In the genomic region with DNA sequence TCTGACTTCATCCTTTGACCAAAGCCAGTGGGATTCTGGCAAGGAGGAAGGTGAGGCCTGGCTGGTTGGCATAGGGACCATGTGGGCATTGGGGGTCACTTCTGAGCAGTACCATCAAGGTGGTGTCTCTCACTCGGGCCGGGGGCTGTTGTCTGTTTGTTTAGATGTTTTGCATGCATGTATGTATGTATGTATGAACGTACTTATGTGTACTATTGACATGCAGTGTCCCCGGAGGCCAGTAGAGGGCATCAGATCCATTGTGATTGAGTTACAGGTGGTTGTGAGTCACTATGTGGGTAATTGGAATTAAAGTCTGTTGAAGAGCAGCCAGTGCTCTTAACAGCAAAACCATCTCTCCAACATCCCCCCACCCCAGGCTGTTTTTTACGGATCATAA, we compare ENCODE assay signal across 8 mouse cellular contexts. TPM values are rescaled to one million over a fixed set of nuclear protein-coding genes. Genes with fewer than 3 reads are reported as not detected.
DNase-seq lines count a peak whose midpoint lies in the region; ATAC-seq lines count a peak whose summit lies in the region.

No protein-coding gene starts in this region.

- H3K27ac ChIP-seq in liver, embryonic 12.5 days: no peak overlapping the region
- H3K27ac ChIP-seq in embryonic facial prominence, embryonic 12.5 days: no peak overlapping the region

- H3K9me3 ChIP-seq in liver, embryonic 12.5 days (replicated peaks): no peaks in the 10 kb centered on the region
- no peaks in the 10 kb centered on the region for H3K9me3 ChIP-seq in embryonic facial prominence, embryonic 12.5 days

- H3K4me3 ChIP-seq in liver, embryonic 12.5 days: no peak overlapping the region
- no peak overlapping the region for H3K4me3 ChIP-seq in embryonic facial prominence, embryonic 12.5 days

- no peak overlapping the region for H3K4me2 ChIP-seq in liver, embryonic 12.5 days
- no peak overlapping the region for H3K4me2 ChIP-seq in embryonic facial prominence, embryonic 12.5 days (replicated peaks)

- DNase-seq in liver: peak; percentile 78
- DNase-seq in adrenal gland, postnatal 25 days: peak; percentile 75
- peak; percentile 80 for DNase-seq in heart, postnatal 4 days
- DNase-seq in layer of hippocampus, postnatal 36 days: peak; percentile 56 to 66
- peak; percentile 80 for DNase-seq in telencephalon, adult 2 months (ENCODE audit: low read depth, low spot score)

- no peak for ATAC-seq in liver, embryonic 12.5 days
- no peak for ATAC-seq in embryonic facial prominence, embryonic 12.5 days (ENCODE audit: insufficient number of reproducible peaks, insufficient read depth, low FRiP score, low TSS enrichment)
- ATAC-seq in megakaryocyte-erythroid progenitor cell, adult 5-6 weeks (replicated peaks; ENCODE audit: low FRiP score, low TSS enrichment, poor library complexity, severe bottlenecking): peak; percentile 79

- H3K27me3 ChIP-seq in liver, embryonic 12.5 days (replicated peaks): peaks cover 11% of the 10 kb centered on the region
- H3K27me3 ChIP-seq in embryonic facial prominence, embryonic 12.5 days: no peaks in the 10 kb centered on the region; the same call in 1 of the 2 replicates

- H3K36me3 ChIP-seq in liver, embryonic 12.5 days: no peaks in the 10 kb centered on the region
- H3K36me3 ChIP-seq in embryonic facial prominence, embryonic 12.5 days: no peaks in the 10 kb centered on the region

- no peak overlapping the region for H3K9ac ChIP-seq in liver, embryonic 12.5 days
- 0 out of 2 replicates have a peak overlapping the region, but pooled peaks have one; percentile 3 for H3K9ac ChIP-seq in embryonic facial prominence, embryonic 12.5 days

- 2% methylated on average over 5 of the region's 5 CpGs for WGBS in liver, embryonic 12.5 days (ENCODE audit: insufficient replicate concordance)
- 8% methylated on average over 5 of the region's 5 CpGs for WGBS in embryonic facial prominence, embryonic 12.5 days

- peaks cover 6% of the 10 kb centered on the region for H3K4me1 ChIP-seq in liver, embryonic 12.5 days
- no peaks in the 10 kb centered on the region for H3K4me1 ChIP-seq in embryonic facial prominence, embryonic 12.5 days

RNA-seq across cellular contexts. Expression of gene Sgsh, which starts 15.7 kb away (rescaled TPM):
- polyA plus RNA-seq in liver, embryonic 12.5 days (2016; fragmentation: Nextera tagmentation; extraction: Ambion mirVana): 3.0 and 3.3 TPM in 2 replicates
- total RNA-seq in adrenal gland, postnatal 25 days (2021): 21.6 and 26.9 TPM in 2 replicates
- polyA plus RNA-seq in embryonic facial prominence, embryonic 12.5 days (2016; fragmentation: Nextera tagmentation; extraction: Ambion mirVana): 5.9 and 6.2 TPM in 2 replicates
- 1 to 10 TPM; 7.0 to 7.7 TPM for total RNA-seq in heart, postnatal 4 days (2021)
- 1 to 10 TPM; 4.7 to 5.8 TPM for total RNA-seq in layer of hippocampus, postnatal 36 days (2021)
- 6.3 and 11.9 TPM in 2 replicates for total RNA-seq in megakaryocyte-erythroid progenitor cell, adult 5-6 weeks (2014; fragmentation: Nextera tagmentation)
- total RNA-seq in megakaryocyte-erythroid progenitor cell, adult 5-6 weeks (2017): 3.6 and 5.1 TPM in 2 replicates

RNA-seq across cellular contexts. Expression of gene Slc26a11, which starts 15.7 kb away (rescaled TPM):
- polyA plus RNA-seq in liver, embryonic 12.5 days (2016; fragmentation: Nextera tagmentation; extraction: Ambion mirVana): 2.6 and 2.9 TPM in 2 replicates
- total RNA-seq in adrenal gland, postnatal 25 days (2021): 9.5 and 13.1 TPM in 2 replicates
- 10.0 and 12.3 TPM in 2 replicates for polyA plus RNA-seq in embryonic facial prominence, embryonic 12.5 days (2016; fragmentation: Nextera tagmentation; extraction: Ambion mirVana)
- 1 to 10 TPM; 3.0 to 3.9 TPM for total RNA-seq in heart, postnatal 4 days (2021)
- total RNA-seq in layer of hippocampus, postnatal 36 days (2021): 1 to 10 TPM; 5.4 to 5.5 TPM
- total RNA-seq in megakaryocyte-erythroid progenitor cell, adult 5-6 weeks (2014; fragmentation: Nextera tagmentation): 1.7 and 4.4 TPM in 2 replicates
- 0.65 and 1.5 TPM in 2 replicates for total RNA-seq in megakaryocyte-erythroid progenitor cell, adult 5-6 weeks (2017)

RNA-seq across cellular contexts. Expression of gene Card14, which starts 32.1 kb away (rescaled TPM):
- 0.23 and 0.26 TPM in 2 replicates for polyA plus RNA-seq in liver, embryonic 12.5 days (2016; fragmentation: Nextera tagmentation; extraction: Ambion mirVana)
- total RNA-seq in adrenal gland, postnatal 25 days (2021): 0.30 and 0.38 TPM in 2 replicates
- polyA plus RNA-seq in embryonic facial prominence, embryonic 12.5 days (2016; fragmentation: Nextera tagmentation; extraction: Ambion mirVana): 0.28 and 0.52 TPM in 2 replicates
- total RNA-seq in heart, postnatal 4 days (2021): under 1 TPM; 0.16 to 0.21 TPM
- total RNA-seq in layer of hippocampus, postnatal 36 days (2021): 1 to 10 TPM in 1 of 2 experiments, under 1 TPM in 1; 0.52 to 1.2 TPM
- not detected in 2 replicates for total RNA-seq in megakaryocyte-erythroid progenitor cell, adult 5-6 weeks (2014; fragmentation: Nextera tagmentation)
- total RNA-seq in megakaryocyte-erythroid progenitor cell, adult 5-6 weeks (2017): not detected in 2 replicates

RNA-seq across cellular contexts. Expression of gene Eif4a3, which starts 39.7 kb away (rescaled TPM):
- polyA plus RNA-seq in liver, embryonic 12.5 days (2016; fragmentation: Nextera tagmentation; extraction: Ambion mirVana): 247 and 262 TPM in 2 replicates
- 121 and 129 TPM in 2 replicates for total RNA-seq in adrenal gland, postnatal 25 days (2021)
- 343 and 361 TPM in 2 replicates for polyA plus RNA-seq in embryonic facial prominence, embryonic 12.5 days (2016; fragmentation: Nextera tagmentation; extraction: Ambion mirVana)
- 100 to 1,000 TPM; 141 to 154 TPM for total RNA-seq in heart, postnatal 4 days (2021)
- 10 to 100 TPM; 89.2 to 91.8 TPM for total RNA-seq in layer of hippocampus, postnatal 36 days (2021)
- 294 and 360 TPM in 2 replicates for total RNA-seq in megakaryocyte-erythroid progenitor cell, adult 5-6 weeks (2014; fragmentation: Nextera tagmentation)
- 206 and 229 TPM in 2 replicates for total RNA-seq in megakaryocyte-erythroid progenitor cell, adult 5-6 weeks (2017)

RNA-seq across cellular contexts. Expression of gene Rnf213, which starts 53.3 kb away (rescaled TPM):
- 4.0 and 4.6 TPM in 2 replicates for polyA plus RNA-seq in liver, embryonic 12.5 days (2016; fragmentation: Nextera tagmentation; extraction: Ambion mirVana)
- 36.8 and 46.2 TPM in 2 replicates for total RNA-seq in adrenal gland, postnatal 25 days (2021)
- polyA plus RNA-seq in embryonic facial prominence, embryonic 12.5 days (2016; fragmentation: Nextera tagmentation; extraction: Ambion mirVana): 1.6 and 1.7 TPM in 2 replicates
- 10 to 100 TPM; 17.2 to 19.7 TPM for total RNA-seq in heart, postnatal 4 days (2021)
- total RNA-seq in layer of hippocampus, postnatal 36 days (2021): 1 to 10 TPM; 3.4 to 4.0 TPM
- total RNA-seq in megakaryocyte-erythroid progenitor cell, adult 5-6 weeks (2014; fragmentation: Nextera tagmentation): 87.9 and 107 TPM in 2 replicates
- 69.3 and 77.1 TPM in 2 replicates for total RNA-seq in megakaryocyte-erythroid progenitor cell, adult 5-6 weeks (2017)
